Mouse (Mus musculus) adrenal gland, postnatal 4 days (tissue): Measurements from ENCODE around the gene Aloxe3. TPM values are rescaled to one million over a fixed set of nuclear protein-coding genes. Genes with fewer than 3 reads are reported as not detected.

Experiments
- DNase-seq, 2 experiments: peaks; one replicate each; pipeline ENCODE4 v3.0.0; 2021 to 2022; ENCODE audit warnings: low spot score in 2 of 2, mixed read lengths in 2 of 2
- total RNA-seq, 2 experiments: library from RNA; stranded (reverse); gene quantifications; 2 replicates each; pipeline ENCODE4 v1.2.3; 2021

Gene Aloxe3
- total RNA-seq, 2 experiments from 2014 or later, result 0.67 to 0.73 TPM

- DNase-seq, result peak; percentile 86 to 93
Measured at GRCm38 (mm10) chr11:69094697-69095429, 30.8 kb upstream of the Aloxe3 start, which contains the start of gene Per1. Gene Per1 (plus strand): TSS chr11:69095217.

- DNase-seq, result no peak
Measured at GRCm38 (mm10) chr11:69095511-69096231, 30.0 kb upstream of the Aloxe3 start.

DNA sequence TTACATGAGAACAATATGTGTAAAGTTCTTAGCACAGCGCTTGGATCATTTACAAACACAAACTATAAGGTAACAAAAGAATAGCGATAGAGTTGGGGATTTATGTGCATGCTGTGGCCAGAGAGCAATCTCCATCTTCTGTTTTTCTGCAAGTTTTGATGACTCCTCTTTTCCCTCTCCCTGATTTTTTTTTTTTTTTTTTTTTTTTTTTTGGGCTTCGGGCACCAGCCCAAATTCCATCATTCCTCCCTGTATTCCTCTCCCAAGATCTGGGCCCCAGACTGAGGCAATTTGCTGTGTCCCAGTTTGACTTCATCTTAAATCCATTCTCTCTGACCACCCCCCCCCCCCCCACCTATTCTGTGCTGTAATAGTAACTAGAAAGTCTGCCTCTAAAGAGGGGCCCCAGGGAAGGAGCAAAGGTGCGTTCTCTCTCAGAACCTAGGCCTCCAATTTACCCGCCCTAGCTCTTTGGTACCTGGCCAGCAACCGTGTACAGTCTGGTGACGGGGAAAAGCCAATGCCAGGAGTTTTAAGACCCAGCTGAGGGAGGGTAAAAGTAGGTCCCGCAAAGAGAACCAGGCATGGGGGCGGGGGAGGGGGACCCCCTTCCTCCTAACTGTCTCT, 29.2 kb upstream of the Aloxe3 start:
- no peak for DNase-seq

DNA sequence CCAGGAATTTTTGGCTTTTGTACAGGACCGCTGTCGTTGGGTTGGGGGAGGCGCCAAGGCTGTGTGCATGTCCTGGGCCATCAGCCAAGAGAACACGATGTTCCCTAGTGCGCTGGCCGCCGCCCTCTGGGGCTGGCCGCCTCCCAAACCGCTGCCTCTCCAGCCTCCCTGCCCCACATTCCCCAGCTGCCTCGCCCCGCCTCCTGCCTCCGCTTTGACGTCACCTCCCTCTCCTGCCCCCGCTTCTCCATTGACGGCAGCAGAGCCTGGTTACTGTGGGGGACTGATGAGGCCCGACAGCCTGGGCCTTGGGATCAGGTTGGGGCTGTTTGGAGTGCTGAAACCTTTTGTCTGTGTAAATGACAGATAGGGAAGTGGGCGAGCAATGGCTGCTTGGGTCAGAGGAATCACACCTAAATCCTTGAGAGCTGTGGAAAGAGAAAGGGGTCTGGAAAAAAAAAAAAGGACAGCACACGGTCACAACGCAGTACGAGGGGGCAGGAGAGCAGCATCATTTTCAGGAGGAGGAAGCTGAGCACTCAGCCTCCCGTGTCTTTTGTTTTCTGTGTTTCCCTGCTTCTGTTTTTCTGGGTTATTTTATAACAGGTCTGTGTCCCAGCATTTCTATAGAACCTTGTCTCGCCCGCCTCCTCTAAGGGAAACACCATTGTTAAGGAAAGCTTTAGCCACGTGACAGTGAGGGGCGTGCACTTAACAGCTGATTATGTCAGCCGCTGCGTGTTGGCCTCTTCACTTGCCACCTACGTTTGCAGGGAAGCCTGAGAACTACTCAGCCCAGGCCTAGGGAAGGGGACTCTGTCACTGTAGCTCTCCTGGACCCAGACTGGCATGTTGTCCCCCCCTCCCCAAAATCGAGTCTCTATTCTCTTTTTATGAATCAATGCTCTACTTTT, 28.5 kb upstream of the Aloxe3 start:
- peak; percentile 95 to 96 for DNase-seq

DNA sequence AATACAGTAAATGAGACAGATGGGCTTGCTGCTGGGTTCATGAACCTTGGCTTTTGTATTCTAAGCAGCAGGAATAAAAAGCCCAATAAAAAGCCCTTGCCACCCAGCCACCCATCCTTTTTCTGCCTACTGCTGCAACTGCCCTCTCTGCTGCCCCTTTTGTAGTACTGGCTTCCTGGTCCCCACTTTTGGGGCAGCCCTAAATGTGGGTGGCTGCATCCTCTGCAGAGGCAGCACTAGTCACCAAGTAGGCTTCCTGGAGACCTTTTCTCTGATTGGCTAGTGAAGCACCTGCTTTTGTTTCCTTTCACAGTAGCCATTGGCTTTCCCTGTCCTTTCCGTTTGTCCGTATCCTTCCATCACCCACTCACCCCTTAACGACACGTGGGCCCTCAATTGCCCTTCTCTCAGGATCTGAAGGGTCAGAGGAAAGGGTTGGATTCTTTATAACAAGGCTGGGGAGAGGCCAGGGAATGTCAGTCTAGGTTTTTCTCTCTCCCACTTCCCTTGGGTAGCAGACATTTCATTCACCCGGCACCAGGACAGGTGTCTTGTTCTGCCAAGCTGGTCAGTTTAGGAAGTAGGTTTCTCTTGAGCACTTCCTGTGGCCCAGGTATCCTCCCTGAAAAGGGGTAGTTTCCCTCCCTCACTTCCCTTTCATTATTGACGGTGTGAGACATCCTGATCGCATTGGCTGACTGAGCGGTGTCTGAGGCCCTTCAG, 27.5 kb upstream of the Aloxe3 start:
- DNase-seq, result no peak

GRCm38 (mm10) chr11:69098762-69099091, 27.0 kb upstream of the Aloxe3 start:
- DNase-seq, result peak; percentile 94 to 98

DNA sequence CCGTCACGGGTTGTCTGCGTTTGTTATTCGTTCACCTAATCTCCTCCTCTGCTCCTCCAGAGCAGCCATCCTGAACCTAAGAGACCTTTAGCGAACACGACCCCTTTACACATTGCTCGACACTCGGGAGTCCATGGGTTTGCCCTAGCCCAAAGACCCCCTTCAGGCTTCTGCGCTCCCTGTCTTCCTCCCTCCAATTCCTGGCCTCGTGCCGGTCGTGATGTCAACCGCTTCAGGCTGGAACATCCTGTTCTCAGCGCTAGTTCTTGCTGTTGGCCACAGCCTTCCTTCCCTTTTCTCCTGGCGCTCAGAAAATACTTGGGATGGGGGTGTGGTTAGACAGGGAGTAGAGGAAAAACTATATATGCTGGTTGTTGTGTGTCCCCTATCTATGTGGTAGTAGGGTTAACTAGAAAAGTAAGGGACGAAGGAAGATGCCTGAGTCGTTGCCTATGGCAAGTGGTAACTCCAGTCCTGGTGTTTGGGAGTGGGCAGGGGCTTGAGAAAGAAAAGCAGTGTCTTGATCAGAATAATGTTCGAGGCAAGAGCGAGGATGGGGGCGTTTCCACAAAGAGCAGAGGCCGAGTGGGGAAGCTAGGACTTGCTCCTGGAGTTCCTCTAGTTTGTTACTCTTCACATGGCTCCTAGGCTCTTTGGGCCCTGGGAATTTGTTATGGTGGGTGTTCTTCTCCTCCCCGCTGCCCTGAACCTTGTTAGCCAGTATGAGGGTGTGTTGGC, 26.4 kb upstream of the Aloxe3 start:
- DNase-seq, result peak in 1 of 2 experiments; percentile 39

GRCm38 (mm10) chr11:69099915-69100345, 25.8 kb upstream of the Aloxe3 start:
- DNase-seq, result peak; percentile 83 to 85

- peak in 1 of 2 experiments; percentile 6 for DNase-seq
Measured at GRCm38 (mm10) chr11:69100639-69101360, 24.9 kb upstream of the Aloxe3 start.

DNA sequence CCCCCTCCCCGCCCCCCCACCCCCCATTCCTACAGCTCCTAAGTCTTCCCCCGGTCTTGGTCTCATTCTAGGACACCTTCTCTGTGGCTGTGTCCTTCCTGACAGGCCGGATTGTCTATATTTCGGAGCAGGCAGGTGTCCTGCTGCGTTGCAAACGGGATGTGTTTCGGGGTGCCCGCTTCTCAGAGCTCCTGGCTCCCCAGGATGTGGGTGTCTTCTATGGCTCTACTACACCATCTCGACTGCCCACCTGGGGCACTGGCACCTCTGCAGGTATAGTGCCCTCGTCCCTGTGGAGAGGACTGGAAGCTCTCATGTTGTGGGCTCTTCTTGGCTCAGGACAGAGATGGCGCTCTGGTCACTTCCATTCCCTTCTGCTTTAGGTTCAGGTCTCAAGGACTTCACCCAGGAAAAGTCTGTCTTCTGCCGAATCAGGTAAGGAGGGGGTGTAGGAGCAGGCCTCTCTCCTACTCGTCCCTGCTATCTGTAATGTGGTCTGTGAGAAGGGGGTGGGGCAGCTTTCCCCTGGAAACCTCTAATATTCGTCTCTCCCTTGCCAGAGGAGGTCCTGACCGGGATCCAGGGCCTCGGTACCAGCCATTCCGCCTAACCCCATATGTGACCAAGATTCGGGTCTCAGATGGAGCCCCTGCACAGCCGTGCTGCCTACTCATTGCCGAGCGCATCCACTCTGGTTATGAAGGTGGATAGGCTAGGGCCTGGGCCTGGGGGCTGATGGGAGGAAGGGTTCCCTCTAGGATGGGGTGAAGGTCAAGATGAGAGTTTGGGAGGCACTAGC, 23.9 kb upstream of the Aloxe3 start:
- DNase-seq, result no peak

DNA sequence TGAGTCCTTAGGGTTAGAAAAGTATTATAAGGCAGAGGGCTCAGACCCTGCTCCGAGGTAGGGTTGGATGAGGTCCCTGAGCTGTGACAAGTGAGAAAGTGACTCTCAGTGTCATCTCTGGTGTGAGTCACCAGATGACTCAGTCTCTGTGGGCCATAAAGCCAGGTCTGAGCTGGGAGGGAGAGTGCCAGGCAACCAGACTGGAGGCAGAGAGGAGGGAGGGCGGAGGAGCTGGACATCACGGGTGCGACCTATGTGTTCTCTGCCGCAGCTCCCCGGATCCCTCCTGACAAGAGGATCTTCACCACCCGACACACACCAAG, 23.3 kb upstream of the Aloxe3 start:
- no peak for DNase-seq

GRCm38 (mm10) chr11:69103121-69103520, 22.6 kb upstream of the Aloxe3 start:
- no peak for DNase-seq

DNA sequence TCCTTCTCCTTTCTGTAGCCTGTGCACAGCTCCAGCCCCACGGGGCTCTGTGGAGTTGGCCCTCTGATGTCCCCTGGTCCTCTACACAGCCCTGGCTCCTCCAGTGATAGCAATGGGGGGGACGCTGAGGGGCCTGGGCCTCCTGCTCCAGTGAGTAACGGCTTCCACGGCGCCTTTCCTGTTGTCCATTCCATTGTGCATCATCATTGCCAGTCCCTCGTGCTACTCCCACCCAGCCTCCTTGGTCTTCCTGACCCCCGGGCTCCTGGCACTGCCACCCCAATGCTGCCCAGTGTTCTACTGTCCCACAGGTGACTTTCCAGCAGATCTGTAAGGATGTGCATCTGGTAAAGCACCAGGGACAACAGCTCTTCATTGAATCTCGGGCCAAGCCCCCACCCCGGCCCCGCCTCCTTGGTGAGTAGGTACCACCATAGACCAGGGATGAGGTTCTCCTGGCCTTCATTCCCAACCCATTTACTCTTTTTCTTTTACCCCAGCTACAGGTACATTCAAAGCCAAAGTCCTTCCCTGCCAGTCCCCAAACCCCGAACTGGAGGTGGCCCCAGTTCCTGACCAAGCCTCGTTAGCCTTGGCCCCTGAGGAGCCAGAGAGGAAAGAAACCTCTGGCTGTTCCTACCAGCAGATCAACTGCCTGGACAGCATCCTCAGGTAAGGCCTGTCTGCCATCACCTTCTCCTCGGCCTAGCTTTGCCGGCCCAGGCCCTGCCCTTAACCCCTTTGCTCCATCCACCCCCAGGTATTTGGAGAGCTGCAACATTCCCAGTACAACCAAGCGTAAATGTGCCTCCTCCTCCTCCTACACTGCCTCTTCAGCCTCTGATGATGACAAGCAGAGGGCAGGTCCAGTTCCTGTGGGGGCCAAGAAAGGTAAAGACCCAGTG, 21.9 kb upstream of the Aloxe3 start:
- no peak for DNase-seq

DNA sequence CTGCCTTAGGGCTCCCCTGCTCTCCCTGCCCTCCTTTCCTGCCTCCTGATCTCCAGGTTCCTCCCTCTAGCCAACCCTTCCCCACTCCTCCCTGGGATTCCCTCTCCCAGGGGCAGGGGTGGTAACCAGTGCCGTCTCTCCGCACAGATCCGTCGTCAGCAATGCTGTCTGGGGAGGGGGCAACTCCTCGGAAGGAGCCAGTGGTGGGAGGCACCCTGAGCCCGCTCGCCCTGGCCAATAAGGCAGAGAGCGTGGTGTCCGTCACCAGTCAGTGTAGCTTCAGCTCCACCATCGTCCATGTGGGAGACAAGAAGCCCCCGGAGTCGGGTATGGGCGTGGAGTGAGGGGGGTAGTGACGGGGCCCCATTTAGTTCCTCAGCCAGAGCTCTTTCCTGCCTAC, 21.2 kb upstream of the Aloxe3 start:
- DNase-seq, result no peak

DNA sequence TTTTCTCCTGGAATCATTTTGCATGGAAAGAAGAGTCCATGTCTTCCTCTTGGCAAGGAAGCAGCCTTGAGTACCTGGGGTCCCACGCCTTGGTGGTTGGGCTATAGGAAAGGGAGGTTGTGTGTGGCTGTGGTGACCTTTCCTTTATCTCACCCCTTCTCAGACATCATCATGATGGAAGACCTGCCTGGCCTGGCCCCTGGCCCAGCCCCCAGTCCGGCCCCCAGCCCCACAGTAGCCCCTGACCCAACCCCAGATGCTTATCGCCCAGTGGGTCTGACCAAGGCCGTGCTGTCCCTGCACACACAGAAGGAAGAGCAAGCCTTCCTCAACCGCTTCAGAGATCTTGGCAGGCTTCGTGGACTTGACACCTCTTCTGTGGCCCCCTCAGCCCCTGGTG, 20.5 kb upstream of the Aloxe3 start:
- no peak for DNase-seq

DNA sequence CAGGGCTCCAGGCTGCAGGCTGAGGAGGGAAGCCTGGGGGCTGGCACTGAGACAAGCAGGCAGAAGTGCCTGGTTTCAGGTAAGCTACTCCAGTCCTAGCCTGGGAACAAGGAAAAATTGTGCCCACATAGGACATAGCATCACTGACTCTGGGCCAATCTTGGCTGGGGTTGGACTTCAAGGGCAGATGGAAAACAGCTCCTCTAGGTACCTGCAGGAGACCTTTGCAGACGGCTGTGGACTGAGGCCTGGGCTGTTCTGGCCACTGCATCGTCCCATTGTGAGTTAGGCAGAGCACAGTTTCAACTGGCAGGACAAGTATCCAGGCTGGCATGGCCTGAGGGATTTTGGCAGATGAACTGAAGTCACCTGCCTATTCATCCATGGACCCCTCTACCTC, 19.9 kb upstream of the Aloxe3 start:
- DNase-seq, result no peak

DNA sequence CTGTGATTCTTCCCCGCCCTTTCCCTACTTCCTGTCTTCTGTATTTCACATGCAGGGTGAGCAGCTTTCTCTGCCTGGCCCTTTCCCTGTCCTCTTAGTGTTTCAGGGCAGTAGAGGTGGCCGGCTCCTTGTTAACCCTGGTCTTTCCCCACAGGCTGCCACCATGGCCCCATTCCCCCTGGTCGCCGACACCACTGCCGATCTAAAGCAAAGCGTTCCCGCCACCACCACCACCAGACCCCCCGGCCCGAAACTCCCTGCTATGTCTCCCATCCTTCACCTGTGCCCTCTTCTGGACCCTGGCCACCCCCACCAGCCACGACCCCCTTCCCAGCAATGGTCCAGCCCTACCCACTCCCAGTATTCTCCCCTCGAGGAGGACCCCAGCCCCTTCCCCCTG, 19.4 kb upstream of the Aloxe3 start:
- no peak for DNase-seq
